Mouse (Mus musculus) megakaryocyte, adult 5-6 weeks (primary cell): ENCODE data around the gene Atf6b. TPM values are rescaled to one million over a fixed set of nuclear protein-coding genes. Genes with fewer than 3 reads are reported as not detected.

Experiments
- ATAC-seq: 2 replicates; pipeline ENCODE4 v1.8.0; 2016; ENCODE audit warnings: mild to moderate bottlenecking, inconsistent platforms; ENCODE audit not compliant: poor library complexity, severe bottlenecking
- total RNA-seq, 2 experiments: library from RNA; stranded (forward) in 1 of 2; stranded (reverse) in 1 of 2; fragments of 153-499, 151-499 nt in 1 of 2; fragments of 221-1000, 200-1000 nt in 1 of 2; gene quantifications; 2 replicates each; pipeline versions ENCODE4 v1.2.3 to v1.2.4; 2015 to 2017

Gene Atf6b
- total RNA-seq, 2 experiments from 2014 or later, result 25.4 to 32.4 TPM

GRCm38 (mm10) chr17:34662978-34663377 is 16.0 kb downstream of the Atf6b start:
- ATAC-seq, result no peak

GRCm38 (mm10) chr17:34663558-34663957 is 16.6 kb downstream of the Atf6b start:
- ATAC-seq, result no peak

- ATAC-seq, result no peak
These were observed 17.5 kb downstream of the Atf6b start for GRCm38 (mm10) chr17:34664472-34664871.

GRCm38 (mm10) chr17:34670235-34670634 is 23.3 kb downstream of the Atf6b start, which contains the start of gene Tnxb:
Tnxb (plus strand) TSS chr17:34670535.
- ATAC-seq, result no peak

- no peak for ATAC-seq
These were observed 24.5 kb downstream of the Atf6b start for GRCm38 (mm10) chr17:34671151-34672066.

- no peak for ATAC-seq
These were observed 25.4 kb downstream of the Atf6b start for GRCm38 (mm10) chr17:34672246-34672792.

- ATAC-seq, result no peak
These were observed 26.2 kb downstream of the Atf6b start for GRCm38 (mm10) chr17:34673139-34673538.

- no peak for ATAC-seq
These were observed 27.7 kb downstream of the Atf6b start for GRCm38 (mm10) chr17:34674524-34675204.

- no peak for ATAC-seq
These were observed 28.5 kb downstream of the Atf6b start for GRCm38 (mm10) chr17:34675205-34676092.

GRCm38 (mm10) chr17:34676093-34676460 is 29.1 kb downstream of the Atf6b start:
- ATAC-seq, result no peak

GRCm38 (mm10) chr17:34676671-34677070 is 29.7 kb downstream of the Atf6b start:
- no peak for ATAC-seq

GRCm38 (mm10) chr17:34680191-34680590 is 33.2 kb downstream of the Atf6b start:
- no peak for ATAC-seq

GRCm38 (mm10) chr17:34680621-34681020 is 33.7 kb downstream of the Atf6b start:
- no peak for ATAC-seq

GRCm38 (mm10) chr17:34681132-34681571 is 34.2 kb downstream of the Atf6b start:
- ATAC-seq, result peak; percentile 23

GRCm38 (mm10) chr17:34681881-34682536 is 35.1 kb downstream of the Atf6b start:
- no peak for ATAC-seq

GRCm38 (mm10) chr17:34683179-34683578 is 36.2 kb downstream of the Atf6b start:
- no peak for ATAC-seq

- ATAC-seq, result no peak
These were observed 36.8 kb downstream of the Atf6b start for GRCm38 (mm10) chr17:34683686-34684220.

GRCm38 (mm10) chr17:34684253-34684893 is 37.4 kb downstream of the Atf6b start:
- no peak for ATAC-seq
